Mouse (Mus musculus): ENCODE measurements around the gene Sspo. TPM values are rescaled to one million over a fixed set of nuclear protein-coding genes. Genes with fewer than 3 reads are reported as not detected.

Sspo gene
- total and polyA plus RNA-seq, 2 experiments: 0.83 to 2.0 TPM

DNA sequence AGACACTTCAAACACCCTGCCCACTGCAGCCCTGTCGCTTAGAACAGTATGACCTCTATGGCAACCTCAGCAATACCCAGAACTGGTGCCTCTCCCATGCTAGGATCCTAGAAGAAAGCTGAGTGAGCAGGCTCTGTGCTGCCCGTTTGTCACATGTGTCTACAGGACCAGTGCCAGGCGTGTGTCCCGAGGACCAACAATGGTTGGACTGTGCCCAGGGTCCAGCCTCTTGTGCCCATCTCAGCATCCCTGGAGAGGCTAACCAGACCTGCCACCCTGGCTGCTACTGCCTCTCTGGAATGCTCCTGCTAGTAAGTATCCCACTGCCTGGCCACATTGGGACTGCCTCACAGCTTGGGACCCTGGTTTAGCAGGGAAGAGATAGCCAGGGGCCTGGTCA is 30.4 kb downstream of the Sspo start:
- Histone ChIP-seq H3K27ac (replicated peaks; ENCODE audit: insufficient read depth, low read depth, low read length) (no peak overlapping the region), H3K27me3 (ENCODE audit: control insufficient read depth, insufficient read depth, low read length) (no peaks in the 10 kb centered on the region), H3K36me3 (ENCODE audit: control insufficient read depth, insufficient read depth, low read length) (no peaks in the 10 kb centered on the region), H3K79me2 (ENCODE audit: control insufficient read depth, insufficient read depth, low read length) (no peaks in the 10 kb centered on the region), H3K4me3 (ENCODE audit: insufficient read depth, low read depth, low read length) (no peak overlapping the region), H3K9ac (ENCODE audit: low read depth, low read length) (no peak overlapping the region), H3K4me1 (ENCODE audit: control insufficient read depth, insufficient read depth, low read length) (no peaks in the 10 kb centered on the region)
- DNase-seq (ENCODE audit: extremely low read depth, low read depth, low spot score): no peak
- 70% methylated on average over 4 of the region's 4 CpGs for WGBS
- no peak for TF ChIP-seq CTCF (IDR thresholded peaks at IDR 0.05; ENCODE audit: low read depth, low read length)
- TF ChIP-seq POLR2A (IDR thresholded peaks at IDR 0.05; ENCODE audit: extremely low read depth, insufficient read depth, low read length): no peak

DNA sequence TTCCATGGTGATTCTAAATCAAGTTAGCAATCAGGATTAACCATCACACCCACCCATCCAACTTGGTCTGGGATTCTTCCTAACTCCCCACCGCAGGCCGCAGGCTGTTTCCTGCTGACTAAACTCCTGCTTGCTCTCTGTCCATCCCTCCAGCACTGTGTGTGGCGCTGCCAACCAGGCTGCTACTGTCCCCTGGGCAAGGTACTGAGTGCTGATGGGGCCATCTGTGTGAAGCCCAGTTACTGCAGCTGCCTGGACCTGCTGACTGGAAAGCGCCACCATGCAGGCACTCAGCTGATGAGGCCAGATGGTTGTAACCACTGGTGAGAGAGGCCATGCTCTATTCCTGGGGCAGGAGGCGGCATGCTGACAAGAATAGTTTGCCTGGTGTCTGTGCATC is 34.5 kb downstream of the Sspo start:
- Histone ChIP-seq H3K9ac (ENCODE audit: low read depth, low read length) (no peak overlapping the region), H3K27ac (replicated peaks; ENCODE audit: insufficient read depth, low read depth, low read length) (no peak overlapping the region), H3K4me1 (ENCODE audit: control insufficient read depth, insufficient read depth, low read length) (no peaks in the 10 kb centered on the region), H3K79me2 (ENCODE audit: control insufficient read depth, insufficient read depth, low read length) (no peaks in the 10 kb centered on the region), H3K4me3 (ENCODE audit: insufficient read depth, low read depth, low read length) (no peak overlapping the region), H3K36me3 (ENCODE audit: control insufficient read depth, insufficient read depth, low read length) (no peaks in the 10 kb centered on the region), H3K27me3 (ENCODE audit: control insufficient read depth, insufficient read depth, low read length) (no peaks in the 10 kb centered on the region)
- no peak for DNase-seq (ENCODE audit: extremely low read depth, low read depth, low spot score)
- TF ChIP-seq CTCF (IDR thresholded peaks at IDR 0.05; ENCODE audit: low read depth, low read length) (no peak), POLR2A (IDR thresholded peaks at IDR 0.05; ENCODE audit: extremely low read depth, insufficient read depth, low read length) (no peak)
- WGBS: 89% methylated on average over 5 of the region's 5 CpGs

GRCm38 (mm10) chr6:48487747-48488725 is 40.0 kb downstream of the Sspo start:
- Histone ChIP-seq H3K27ac (replicated peaks; ENCODE audit: insufficient read depth, low read depth, low read length) (no peak overlapping the region), H3K4me3 (ENCODE audit: insufficient read depth, low read depth, low read length) (no peak overlapping the region), H3K36me3 (ENCODE audit: control insufficient read depth, insufficient read depth, low read length) (no peaks in the 10 kb centered on the region), H3K4me1 (ENCODE audit: control insufficient read depth, insufficient read depth, low read length) (peaks cover 2% of the 10 kb centered on the region; the same call in 1 of the 2 replicates), H3K9ac (ENCODE audit: low read depth, low read length) (no peak overlapping the region), H3K79me2 (ENCODE audit: control insufficient read depth, insufficient read depth, low read length) (no peaks in the 10 kb centered on the region), H3K27me3 (ENCODE audit: control insufficient read depth, insufficient read depth, low read length) (no peaks in the 10 kb centered on the region)
- 33% methylated on average over 22 of the region's 25 CpGs for WGBS
- TF ChIP-seq CTCF (IDR thresholded peaks at IDR 0.05; ENCODE audit: low read depth, low read length) (no peak), POLR2A (IDR thresholded peaks at IDR 0.05; ENCODE audit: extremely low read depth, insufficient read depth, low read length) (no peak)
- DNase-seq (ENCODE audit: extremely low read depth, low read depth, low spot score): no peak

DNA sequence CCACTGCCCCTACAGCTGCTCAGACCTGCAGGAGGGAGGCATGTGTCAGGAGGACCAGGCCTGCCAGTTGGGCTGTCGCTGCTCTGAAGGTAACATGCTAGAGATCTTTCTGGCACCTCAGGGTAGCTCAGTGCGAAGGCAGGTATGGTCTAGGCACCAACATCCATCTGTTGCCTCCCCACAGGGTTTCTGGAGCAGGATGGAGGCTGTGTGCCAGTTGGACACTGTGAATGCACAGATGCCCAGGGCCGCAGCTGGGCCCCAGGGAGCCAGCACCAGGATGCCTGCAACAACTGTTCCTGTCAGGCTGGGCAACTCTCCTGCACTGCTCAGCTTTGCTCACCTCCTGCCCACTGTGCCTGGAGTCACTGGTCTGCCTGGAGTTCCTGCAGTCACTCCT is 41.7 kb downstream of the Sspo start:
- no peak overlapping the region for H3K27ac ChIP-seq (replicated peaks; ENCODE audit: insufficient read depth, low read depth, low read length)
- WGBS: 95% methylated on average over 3 of the region's 3 CpGs
- H3K79me2 ChIP-seq (ENCODE audit: control insufficient read depth, insufficient read depth, low read length): no peaks in the 10 kb centered on the region
- DNase-seq (ENCODE audit: extremely low read depth, low read depth, low spot score): no peak
- H3K36me3 ChIP-seq (ENCODE audit: control insufficient read depth, insufficient read depth, low read length): no peaks in the 10 kb centered on the region
- no peaks in the 10 kb centered on the region for H3K27me3 ChIP-seq (ENCODE audit: control insufficient read depth, insufficient read depth, low read length)
- H3K9ac ChIP-seq (ENCODE audit: low read depth, low read length): no peak overlapping the region
- TF ChIP-seq CTCF (IDR thresholded peaks at IDR 0.05; ENCODE audit: low read depth, low read length) (no peak), POLR2A (IDR thresholded peaks at IDR 0.05; ENCODE audit: extremely low read depth, insufficient read depth, low read length) (no peak)
- H3K4me3 ChIP-seq (ENCODE audit: insufficient read depth, low read depth, low read length): no peak overlapping the region
- peaks cover 3% of the 10 kb centered on the region; the same call in 1 of the 2 replicates for H3K4me1 ChIP-seq (ENCODE audit: control insufficient read depth, insufficient read depth, low read length)

DNA sequence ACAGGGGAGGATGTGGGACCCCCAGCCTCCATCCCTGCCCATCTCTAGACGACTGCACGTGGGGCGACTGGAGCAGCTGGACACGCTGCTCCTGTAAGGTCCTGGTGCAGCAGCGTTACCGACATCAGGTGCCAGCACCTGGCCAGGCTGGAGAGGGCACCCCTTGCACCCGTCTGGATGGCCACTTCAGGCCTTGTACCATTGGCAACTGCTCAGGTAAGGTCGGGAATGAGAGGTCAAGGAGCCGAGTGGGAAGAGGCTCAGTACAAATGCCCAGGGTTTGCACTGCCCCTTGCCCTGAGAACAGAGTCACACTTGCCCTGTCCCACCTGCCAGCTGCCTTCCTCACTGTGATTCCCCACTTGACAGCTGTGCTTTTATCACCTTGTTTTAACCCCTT is 43.3 kb downstream of the Sspo start:
- WGBS: 68% methylated on average over 9 of the region's 9 CpGs
- H3K27me3 ChIP-seq (ENCODE audit: control insufficient read depth, insufficient read depth, low read length): no peaks in the 10 kb centered on the region
- no peak overlapping the region for H3K9ac ChIP-seq (ENCODE audit: low read depth, low read length)
- no peak overlapping the region for H3K27ac ChIP-seq (replicated peaks; ENCODE audit: insufficient read depth, low read depth, low read length)
- no peak for DNase-seq (ENCODE audit: extremely low read depth, low read depth, low spot score)
- peaks cover 3% of the 10 kb centered on the region; the same call in 1 of the 2 replicates for H3K4me1 ChIP-seq (ENCODE audit: control insufficient read depth, insufficient read depth, low read length)
- no peaks in the 10 kb centered on the region for H3K79me2 ChIP-seq (ENCODE audit: control insufficient read depth, insufficient read depth, low read length)
- no peak overlapping the region for H3K4me3 ChIP-seq (ENCODE audit: insufficient read depth, low read depth, low read length)
- TF ChIP-seq POLR2A (IDR thresholded peaks at IDR 0.05; ENCODE audit: extremely low read depth, insufficient read depth, low read length) (no peak), CTCF (IDR thresholded peaks at IDR 0.05; ENCODE audit: low read depth, low read length) (no peak)
- H3K36me3 ChIP-seq (ENCODE audit: control insufficient read depth, insufficient read depth, low read length): no peaks in the 10 kb centered on the region

Measured in liver, adult 2 months (tissue).